Mouse (Mus musculus) stomach, postnatal 0 days (tissue): ENCODE measurements at regions not wholly inside any gene's neighbourhood (a gene's known extent, or its start where the extent isn't known, plus 50 kb on each side); places are given as distances from the start of the nearest gene placed in this dataset.

ENCODE experiments used
- CTCF ChIP-seq: IDR thresholded peaks from 2 replicates; pipeline ENCODE4 v1.5.1; 2016; ENCODE audit warnings: antibody characterized with exemption, low read depth, mild to moderate bottlenecking, moderate library complexity
- EP300 ChIP-seq: optimal IDR thresholded peaks from 2 replicates; pipeline ENCODE3; 2016; ENCODE audit warnings: antibody characterized with exemption

GRCm38 (mm10) chr7:71092301-71092700, 259.0 kb downstream of the Gm10295 start:
- TF ChIP-seq CTCF: no peak
- TF ChIP-seq EP300: no peak
